Mouse (Mus musculus): ENCODE results near the gene 4930432K21Rik.

DNA sequence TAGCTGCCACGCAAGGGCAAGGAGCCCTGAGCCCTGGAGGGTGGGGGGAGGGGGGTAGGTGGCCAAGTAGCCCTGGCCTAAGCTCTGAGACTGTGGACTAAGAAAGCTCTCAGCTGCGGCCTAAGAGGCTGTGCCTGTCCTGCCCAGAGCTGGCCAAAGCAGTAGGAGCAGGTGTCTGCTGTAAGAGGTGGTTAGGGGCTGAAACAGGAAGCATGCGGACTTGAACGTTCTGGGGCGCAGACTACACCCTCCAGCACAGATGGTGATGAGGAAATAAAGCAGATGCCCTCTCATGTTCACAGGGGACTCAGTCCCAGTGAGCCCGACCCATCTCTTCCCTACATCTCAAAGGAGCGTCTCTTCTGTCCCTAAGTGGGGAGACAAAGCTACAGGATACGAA lies 15.6 kb upstream of the 4930432K21Rik start:
- TF ChIP-seq TCF12 (IDR thresholded peaks at IDR 0.05; ENCODE audit: insufficient read depth, poor library complexity, severe bottlenecking) (no peak), POLR2A (IDR thresholded peaks at IDR 0.05; ENCODE audit: insufficient read length, low read depth) (no peak), E2F4 (IDR thresholded peaks at IDR 0.05; ENCODE audit: insufficient read depth) (no peak), POLR2AphosphoS2 (IDR thresholded peaks at IDR 0.05; ENCODE audit: insufficient read length, low read depth) (no peak), CEBPB (IDR thresholded peaks at IDR 0.05; ENCODE audit: insufficient read depth, poor library complexity, severe bottlenecking) (no peak), MYOG (IDR thresholded peaks at IDR 0.05; ENCODE audit: control insufficient read depth in 1 of 3, insufficient read depth in 1 of 3, insufficient read length in 2 of 3, low read depth in 2 of 3) (no peak), MAX (IDR thresholded peaks at IDR 0.05; ENCODE audit: low read depth) (no peak), MYOD1 (IDR thresholded peaks at IDR 0.05; ENCODE audit: control insufficient read depth in 1 of 3, insufficient read length in 2 of 3, low read depth in 2 of 3) (no peak), USF1 (IDR thresholded peaks at IDR 0.05; ENCODE audit: low read depth) (no peak)
